Mouse (Mus musculus): Measurements from ENCODE around the gene Sugct. TPM values are rescaled to one million over a fixed set of nuclear protein-coding genes. Genes with fewer than 3 reads are reported as not detected.
A peak's percentile ranks its signal among the peaks of the same experiment; 100 is the strongest.

Sugct gene
- 1 to 10 TPM; 1.1 to 1.7 TPM for total RNA-seq (2021)
- long read RNA-seq, experiment 1, partial matches to known transcripts, result 1 of 2 reads
- long read RNA-seq, experiment 1, other reads (novel, unspliced or antisense), result 0 of 2 reads
- long read RNA-seq, experiment 2, partial matches to known transcripts, result 0 of 6 reads
- long read RNA-seq, experiment 2, other reads (novel, unspliced or antisense), result 2 of 6 reads

- DNase-seq (ENCODE audit: low spot score in 2 of 2), result peak; percentile 100
These were observed at the start of gene Sugct, which contains the start of gene Mplkip for GRCm38 (mm10) chr13:17694911-17695699. TSS of gene Sugct (minus strand) at chr13:17695553. TSS of gene Mplkip (plus strand) at chr13:17695192.

- DNase-seq (ENCODE audit: low spot score in 2 of 2), result no peak
These were observed 33.4 kb upstream of the Sugct start for GRCm38 (mm10) chr13:17728798-17729197.

GRCm38 (mm10) chr13:17727922-17728321 lies 32.6 kb upstream of the Sugct start:
- DNase-seq (ENCODE audit: low spot score in 2 of 2), result no peak

GRCm38 (mm10) chr13:17717357-17717756 lies 22.0 kb upstream of the Sugct start:
- no peak for DNase-seq (ENCODE audit: low spot score in 2 of 2)

- no peak for DNase-seq (ENCODE audit: low spot score in 2 of 2)
These were observed 13.5 kb upstream of the Sugct start for GRCm38 (mm10) chr13:17708784-17709311.

GRCm38 (mm10) chr13:17705188-17705826 lies 10.0 kb upstream of the Sugct start:
- no peak for DNase-seq (ENCODE audit: low spot score in 2 of 2)

GRCm38 (mm10) chr13:17702311-17702710 lies 7.0 kb upstream of the Sugct start:
- no peak for DNase-seq (ENCODE audit: low spot score in 2 of 2)

GRCm38 (mm10) chr13:17701322-17701721 lies 6.0 kb upstream of the Sugct start:
- DNase-seq (ENCODE audit: low spot score in 2 of 2), result no peak

GRCm38 (mm10) chr13:17700090-17700715 lies 4.8 kb upstream of the Sugct start:
- no peak for DNase-seq (ENCODE audit: low spot score in 2 of 2)

- DNase-seq (ENCODE audit: low spot score in 2 of 2), result no peak
These were observed 686 bp upstream of the Sugct start for GRCm38 (mm10) chr13:17695898-17696580.

GRCm38 (mm10) chr13:17694414-17694813 lies 939 bp downstream of the Sugct start:
- no peak for DNase-seq (ENCODE audit: low spot score in 2 of 2)

GRCm38 (mm10) chr13:17693816-17694215 lies 1.5 kb downstream of the Sugct start:
- DNase-seq (ENCODE audit: low spot score in 2 of 2), result no peak

GRCm38 (mm10) chr13:17691436-17691835 lies 3.9 kb downstream of the Sugct start:
- DNase-seq (ENCODE audit: low spot score in 2 of 2), result no peak

GRCm38 (mm10) chr13:17690686-17691085 lies 4.7 kb downstream of the Sugct start:
- no peak for DNase-seq (ENCODE audit: low spot score in 2 of 2)

- no peak for DNase-seq (ENCODE audit: low spot score in 2 of 2)
These were observed 5.9 kb downstream of the Sugct start for GRCm38 (mm10) chr13:17689461-17689860.

GRCm38 (mm10) chr13:17671122-17671521 lies 24.2 kb downstream of the Sugct start:
- no peak for DNase-seq (ENCODE audit: low spot score in 2 of 2)

- no peak for DNase-seq (ENCODE audit: low spot score in 2 of 2)
These were observed 28.0 kb downstream of the Sugct start for GRCm38 (mm10) chr13:17667380-17667779.

GRCm38 (mm10) chr13:17642294-17642693 lies 53.1 kb downstream of the Sugct start:
- no peak for DNase-seq (ENCODE audit: low spot score in 2 of 2)

- no peak for DNase-seq (ENCODE audit: low spot score in 2 of 2)
These were observed 57.3 kb downstream of the Sugct start for GRCm38 (mm10) chr13:17638008-17638407.

- no peak for DNase-seq (ENCODE audit: low spot score in 2 of 2)
These were observed 68.2 kb downstream of the Sugct start for GRCm38 (mm10) chr13:17627108-17627507.

- no peak for DNase-seq (ENCODE audit: low spot score in 2 of 2)
These were observed 70.4 kb downstream of the Sugct start for GRCm38 (mm10) chr13:17624976-17625375.

Data from gastrocnemius, postnatal 4 days (tissue).